Mouse (Mus musculus): ENCODE results near the gene Cnot9. TPM values are rescaled to one million over a fixed set of nuclear protein-coding genes. Genes with fewer than 3 reads are reported as not detected.

The Cnot9 gene
- 31.4 TPM for polyA plus RNA-seq (2014; fragmentation: Illumina TruSeq; extraction: RNeasy Lipid Tissue Mini Kit (QIAGEN cat#74804); ENCODE audit: low read depth, low replicate concordance)

GRCm38 (mm10) chr1:74505721-74506464, at the start of gene Cnot9:
Gene Cnot9 (plus strand): TSS chr1:74506058.

GRCm38 (mm10) chr1:74542451-74542961, 36.6 kb downstream of the Cnot9 start, which contains the start of gene Plcd4:
Gene Plcd4 (plus strand): TSS chr1:74542888.

DNA sequence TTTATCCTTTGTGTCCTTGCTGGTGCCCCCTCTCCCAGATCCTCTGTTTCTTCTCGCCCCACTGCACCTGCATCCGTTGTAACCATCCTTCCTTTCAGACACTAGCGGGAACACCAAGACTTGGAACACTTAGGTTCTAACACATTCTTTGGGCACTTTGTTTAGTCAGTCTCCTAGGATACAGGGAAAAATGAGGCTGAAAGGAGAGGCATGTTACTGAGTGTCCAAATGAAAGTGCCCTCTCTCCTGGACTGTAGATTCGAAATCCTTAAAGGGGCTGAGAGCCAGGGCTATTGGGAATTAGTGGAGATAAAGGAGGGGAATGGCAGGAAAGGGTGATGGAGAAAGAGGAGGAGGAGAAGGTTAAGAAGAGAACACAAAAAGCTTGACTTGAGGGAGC, 38.3 kb downstream of the Cnot9 start, which contains the start of gene Usp37:
Gene Usp37 (minus strand): TSS at position 101 of the 400 bp plus-strand sequence.

Other genes starting within 250 kb of the Cnot9 start
- gene Gpbar1, start 227.5 kb upstream of the Cnot9 start, polyA plus RNA-seq (2014; fragmentation: Illumina TruSeq; extraction: RNeasy Lipid Tissue Mini Kit (QIAGEN cat#74804); ENCODE audit: low read depth, low replicate concordance) = not detected
- gene Aamp, start 221.3 kb upstream of the Cnot9 start, polyA plus RNA-seq (2014; fragmentation: Illumina TruSeq; extraction: RNeasy Lipid Tissue Mini Kit (QIAGEN cat#74804); ENCODE audit: low read depth, low replicate concordance) = 2.8 TPM
- 3.6 TPM for gene Pnkd, start 221.1 kb upstream of the Cnot9 start, polyA plus RNA-seq (2014; fragmentation: Illumina TruSeq; extraction: RNeasy Lipid Tissue Mini Kit (QIAGEN cat#74804); ENCODE audit: low read depth, low replicate concordance)
- 92.1 TPM for gene Tmbim1, start 200.4 kb upstream of the Cnot9 start, polyA plus RNA-seq (2014; fragmentation: Illumina TruSeq; extraction: RNeasy Lipid Tissue Mini Kit (QIAGEN cat#74804); ENCODE audit: low read depth, low replicate concordance)
- not detected for gene Catip, start 143.9 kb upstream of the Cnot9 start, polyA plus RNA-seq (2014; fragmentation: Illumina TruSeq; extraction: RNeasy Lipid Tissue Mini Kit (QIAGEN cat#74804); ENCODE audit: low read depth, low replicate concordance)
- gene Slc11a1, start 130.9 kb upstream of the Cnot9 start, polyA plus RNA-seq (2014; fragmentation: Illumina TruSeq; extraction: RNeasy Lipid Tissue Mini Kit (QIAGEN cat#74804); ENCODE audit: low read depth, low replicate concordance) = 1.7 TPM
- gene Ctdsp1, start 114.5 kb upstream of the Cnot9 start, polyA plus RNA-seq (2014; fragmentation: Illumina TruSeq; extraction: RNeasy Lipid Tissue Mini Kit (QIAGEN cat#74804); ENCODE audit: low read depth, low replicate concordance) = 17.1 TPM
- 103 TPM for gene Vil1, start 96.7 kb upstream of the Cnot9 start, polyA plus RNA-seq (2014; fragmentation: Illumina TruSeq; extraction: RNeasy Lipid Tissue Mini Kit (QIAGEN cat#74804); ENCODE audit: low read depth, low replicate concordance)
- 1.7 TPM for gene Plcd4, start 36.8 kb downstream of the Cnot9 start, polyA plus RNA-seq (2014; fragmentation: Illumina TruSeq; extraction: RNeasy Lipid Tissue Mini Kit (QIAGEN cat#74804); ENCODE audit: low read depth, low replicate concordance)
- 18.2 TPM for gene Usp37, start 38.2 kb downstream of the Cnot9 start, polyA plus RNA-seq (2014; fragmentation: Illumina TruSeq; extraction: RNeasy Lipid Tissue Mini Kit (QIAGEN cat#74804); ENCODE audit: low read depth, low replicate concordance)
- 7.3 TPM for gene Zfp142, start 82.2 kb downstream of the Cnot9 start, polyA plus RNA-seq (2014; fragmentation: Illumina TruSeq; extraction: RNeasy Lipid Tissue Mini Kit (QIAGEN cat#74804); ENCODE audit: low read depth, low replicate concordance)
- 7.2 TPM for gene Bcs1l, start 82.2 kb downstream of the Cnot9 start, polyA plus RNA-seq (2014; fragmentation: Illumina TruSeq; extraction: RNeasy Lipid Tissue Mini Kit (QIAGEN cat#74804); ENCODE audit: low read depth, low replicate concordance)
- gene Rnf25, start 95.3 kb downstream of the Cnot9 start, polyA plus RNA-seq (2014; fragmentation: Illumina TruSeq; extraction: RNeasy Lipid Tissue Mini Kit (QIAGEN cat#74804); ENCODE audit: low read depth, low replicate concordance) = 11.6 TPM
- 0.22 TPM for gene Stk36, start 95.4 kb downstream of the Cnot9 start, polyA plus RNA-seq (2014; fragmentation: Illumina TruSeq; extraction: RNeasy Lipid Tissue Mini Kit (QIAGEN cat#74804); ENCODE audit: low read depth, low replicate concordance)
- 26.8 TPM for gene Ttll4, start 155.7 kb downstream of the Cnot9 start, polyA plus RNA-seq (2014; fragmentation: Illumina TruSeq; extraction: RNeasy Lipid Tissue Mini Kit (QIAGEN cat#74804); ENCODE audit: low read depth, low replicate concordance)
- gene Cyp27a1, start 207.5 kb downstream of the Cnot9 start, polyA plus RNA-seq (2014; fragmentation: Illumina TruSeq; extraction: RNeasy Lipid Tissue Mini Kit (QIAGEN cat#74804); ENCODE audit: low read depth, low replicate concordance) = 8.6 TPM
- not detected for gene Prkag3, start 243.2 kb downstream of the Cnot9 start, polyA plus RNA-seq (2014; fragmentation: Illumina TruSeq; extraction: RNeasy Lipid Tissue Mini Kit (QIAGEN cat#74804); ENCODE audit: low read depth, low replicate concordance)

Measured in sigmoid colon, adult 10 weeks (tissue).